Mouse (Mus musculus) ES-Bruce4 (cell line): ENCODE results near the gene Sec14l1.

Experiments used
- CTCF ChIP-seq: IDR thresholded peaks from one replicate; pipeline ENCODE4 v1.8.1; 2011; ENCODE audit warnings: low read depth, low read length
- EP300 ChIP-seq: IDR thresholded peaks from 2 replicates; pipeline ENCODE4 v1.6.1; 2011; ENCODE audit warnings: low read depth, low read length; ENCODE audit not compliant: insufficient read depth

DNA sequence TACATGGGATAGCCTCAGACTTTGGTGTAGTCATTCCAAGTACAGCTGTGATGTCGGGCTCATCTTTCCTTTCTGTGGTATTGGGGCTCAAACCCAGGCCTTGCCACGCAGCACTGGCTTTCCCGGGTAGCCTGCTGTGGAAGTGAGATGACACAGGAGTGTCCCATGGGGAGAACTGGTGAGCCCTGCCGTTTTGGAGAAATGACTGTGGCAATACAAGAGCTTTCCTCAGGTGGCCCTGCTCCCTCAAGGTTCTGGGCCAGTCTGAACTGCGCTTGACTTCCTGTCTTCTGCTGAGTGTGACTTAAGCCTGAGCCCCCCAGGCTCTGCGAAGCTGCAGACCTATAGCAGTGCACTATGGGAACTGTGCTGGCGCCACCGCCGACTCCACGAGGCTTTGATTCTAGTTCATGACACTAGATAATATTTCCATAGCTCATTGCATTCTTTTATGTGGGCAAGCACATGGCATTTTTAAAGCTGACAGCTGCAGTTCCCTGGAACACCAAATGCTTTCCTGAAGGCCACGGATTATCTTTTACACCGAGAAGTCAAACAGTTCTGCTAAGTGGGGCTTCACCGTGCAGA lies 12.4 kb downstream of the Sec14l1 start:
- no peak for TF ChIP-seq CTCF
- TF ChIP-seq EP300, result no peak
